Mouse (Mus musculus) heart, adult 11 months (tissue): ENCODE data around the gene Alg14.
A peak's percentile ranks its signal among the peaks of the same experiment; 100 is the strongest.

Experiments
- DNase-seq: peaks from one replicate; pipeline ENCODE4 v3.0.0; 2022

Alg14 gene

GRCm38 (mm10) chr3:121340321-121340761 lies 48.8 kb downstream of the Alg14 start:
- DNase-seq: peak; percentile 91

- DNase-seq: peak; percentile 68
These were observed 51.7 kb downstream of the Alg14 start for GRCm38 (mm10) chr3:121343224-121343623.

- peak; percentile 57 for DNase-seq
These were observed 52.7 kb downstream of the Alg14 start for GRCm38 (mm10) chr3:121344056-121344945.

- peak; percentile 81 for DNase-seq
These were observed 53.5 kb downstream of the Alg14 start for GRCm38 (mm10) chr3:121344951-121345642.

GRCm38 (mm10) chr3:121345643-121346000 lies 54.0 kb downstream of the Alg14 start:
- DNase-seq: peak; percentile 30

- peak; percentile 80 for DNase-seq
These were observed 55.1 kb downstream of the Alg14 start for GRCm38 (mm10) chr3:121346507-121347267.

GRCm38 (mm10) chr3:121348792-121349191 lies 57.2 kb downstream of the Alg14 start:
- no peak for DNase-seq

- DNase-seq: peak; percentile 87
These were observed 58.0 kb downstream of the Alg14 start for GRCm38 (mm10) chr3:121349334-121350169.

GRCm38 (mm10) chr3:121351257-121351656 lies 59.7 kb downstream of the Alg14 start:
- DNase-seq: peak; percentile 68

- no peak for DNase-seq
These were observed 62.7 kb downstream of the Alg14 start for GRCm38 (mm10) chr3:121354281-121354680.

GRCm38 (mm10) chr3:121354861-121355470 lies 63.4 kb downstream of the Alg14 start:
- no peak for DNase-seq

- DNase-seq: no peak
These were observed 64.0 kb downstream of the Alg14 start for GRCm38 (mm10) chr3:121355569-121355968.

- no peak for DNase-seq
These were observed 64.5 kb downstream of the Alg14 start for GRCm38 (mm10) chr3:121356111-121356510.

GRCm38 (mm10) chr3:121357030-121357429 lies 65.5 kb downstream of the Alg14 start:
- peak; percentile 73 for DNase-seq

- DNase-seq: no peak
These were observed 66.7 kb downstream of the Alg14 start for GRCm38 (mm10) chr3:121358285-121358684.

- DNase-seq: peak; percentile 53
These were observed 67.3 kb downstream of the Alg14 start for GRCm38 (mm10) chr3:121358850-121359249.

- DNase-seq: peak; percentile 56
These were observed 67.7 kb downstream of the Alg14 start for GRCm38 (mm10) chr3:121359272-121359671.

GRCm38 (mm10) chr3:121362002-121362401 lies 70.4 kb downstream of the Alg14 start:
- peak; percentile 4 for DNase-seq

GRCm38 (mm10) chr3:121364388-121364787 lies 72.8 kb downstream of the Alg14 start:
- peak; percentile 60 for DNase-seq

- peak; percentile 94 for DNase-seq
These were observed 73.6 kb downstream of the Alg14 start for GRCm38 (mm10) chr3:121365131-121365530.

GRCm38 (mm10) chr3:121368616-121369015 lies 77.0 kb downstream of the Alg14 start:
- no peak for DNase-seq

GRCm38 (mm10) chr3:121369517-121369916 lies 77.9 kb downstream of the Alg14 start:
- DNase-seq: peak; percentile 96
